Mouse (Mus musculus) G1E (cell line): ENCODE results near the gene Lect2.

Source experiments
- CTCF ChIP-seq: IDR thresholded peaks from 2 replicates; pipeline ENCODE4 v1.5.1; 2012; ENCODE audit warnings: low read depth, low read length, inconsistent platforms, mixed read lengths
- GATA1 ChIP-seq: IDR thresholded peaks from 2 replicates; pipeline ENCODE4 v1.6.1; 2012; ENCODE audit warnings: borderline replicate concordance, low read length, inconsistent platforms, mixed read lengths

- no peak for TF ChIP-seq CTCF
- TF ChIP-seq GATA1: no peak
Measured at GRCm38 (mm10) chr13:56578097-56578496, 29.8 kb upstream of the Lect2 start.
